Mouse (Mus musculus): ENCODE results near the gene Kcnk15.
A peak's percentile ranks its signal among the peaks of the same experiment; 100 is the strongest.

Gene Kcnk15

DNA sequence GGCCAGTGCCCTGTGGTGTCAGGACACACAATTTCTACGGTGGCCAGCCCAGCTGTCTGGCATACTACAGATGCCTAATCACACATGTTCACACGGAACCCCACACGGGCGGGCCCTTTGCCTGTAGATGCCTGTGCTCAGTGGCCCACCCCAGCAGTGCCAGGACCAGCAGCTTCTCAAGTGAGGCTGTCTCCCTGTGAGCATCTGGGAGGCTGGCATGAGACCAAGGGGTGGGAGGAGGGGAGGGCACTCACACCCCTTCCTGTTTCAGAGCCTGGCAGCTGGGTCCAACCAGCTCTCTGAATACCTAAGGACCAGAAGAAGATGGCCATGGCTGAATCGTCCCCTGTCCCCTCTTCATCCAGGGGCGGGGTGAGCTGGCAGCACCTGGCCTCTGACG is 22.0 kb downstream of the Kcnk15 start:
- no peak for DNase-seq (ENCODE audit: low spot score)

DNA sequence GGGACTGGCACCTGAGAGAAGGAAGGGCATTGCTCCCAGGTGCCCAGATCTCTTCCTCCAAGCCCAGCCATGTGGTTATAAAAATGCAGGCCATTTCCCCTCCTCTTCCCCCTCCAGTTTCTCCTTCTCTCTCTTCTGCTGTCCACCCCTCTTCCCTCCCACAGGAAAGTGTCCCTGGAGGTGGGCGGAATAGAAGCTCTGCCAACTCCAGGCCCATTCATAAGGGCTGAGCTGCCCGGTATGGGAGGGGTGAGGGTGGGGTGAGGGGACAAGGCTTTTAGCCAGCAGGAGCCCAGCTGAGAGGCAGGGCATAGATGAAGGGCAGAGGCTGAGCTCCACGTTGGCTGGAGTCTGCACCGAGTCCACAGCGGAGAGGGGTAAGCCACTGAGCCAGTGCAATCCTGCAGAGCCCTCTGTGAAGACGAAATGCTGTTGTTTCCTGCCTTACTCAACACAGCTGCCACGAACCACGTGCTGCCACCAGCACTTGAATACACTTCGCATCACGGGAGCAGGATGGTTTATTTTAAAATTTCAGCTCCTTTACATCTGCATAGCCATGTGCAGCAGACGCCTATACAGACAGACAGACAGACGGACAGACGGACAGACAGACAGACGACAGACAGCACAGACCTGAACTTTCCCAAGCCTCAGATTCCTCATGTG is 23.5 kb downstream of the Kcnk15 start:
- DNase-seq (ENCODE audit: low spot score): no peak

DNA sequence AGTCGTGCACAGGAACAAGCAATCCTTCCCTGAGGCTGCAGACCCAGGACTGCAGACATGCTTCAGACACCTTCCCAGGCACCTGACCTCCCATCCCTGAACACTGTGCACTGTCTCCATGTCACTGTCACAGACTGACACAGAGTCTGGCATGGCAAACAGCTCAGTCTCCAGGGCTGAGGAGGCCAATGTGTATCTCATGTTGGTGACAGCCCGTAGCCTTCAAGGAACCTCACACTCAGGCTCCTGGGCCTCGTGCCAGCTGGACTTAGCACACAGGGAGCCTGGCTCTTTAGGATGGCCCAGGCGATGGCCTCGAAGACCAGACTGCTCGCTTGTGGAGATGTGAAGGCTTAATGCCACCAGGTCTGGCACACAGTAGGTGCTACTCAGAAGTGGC is 27.4 kb downstream of the Kcnk15 start:
- peak; percentile 60 for DNase-seq (ENCODE audit: low spot score)

DNA sequence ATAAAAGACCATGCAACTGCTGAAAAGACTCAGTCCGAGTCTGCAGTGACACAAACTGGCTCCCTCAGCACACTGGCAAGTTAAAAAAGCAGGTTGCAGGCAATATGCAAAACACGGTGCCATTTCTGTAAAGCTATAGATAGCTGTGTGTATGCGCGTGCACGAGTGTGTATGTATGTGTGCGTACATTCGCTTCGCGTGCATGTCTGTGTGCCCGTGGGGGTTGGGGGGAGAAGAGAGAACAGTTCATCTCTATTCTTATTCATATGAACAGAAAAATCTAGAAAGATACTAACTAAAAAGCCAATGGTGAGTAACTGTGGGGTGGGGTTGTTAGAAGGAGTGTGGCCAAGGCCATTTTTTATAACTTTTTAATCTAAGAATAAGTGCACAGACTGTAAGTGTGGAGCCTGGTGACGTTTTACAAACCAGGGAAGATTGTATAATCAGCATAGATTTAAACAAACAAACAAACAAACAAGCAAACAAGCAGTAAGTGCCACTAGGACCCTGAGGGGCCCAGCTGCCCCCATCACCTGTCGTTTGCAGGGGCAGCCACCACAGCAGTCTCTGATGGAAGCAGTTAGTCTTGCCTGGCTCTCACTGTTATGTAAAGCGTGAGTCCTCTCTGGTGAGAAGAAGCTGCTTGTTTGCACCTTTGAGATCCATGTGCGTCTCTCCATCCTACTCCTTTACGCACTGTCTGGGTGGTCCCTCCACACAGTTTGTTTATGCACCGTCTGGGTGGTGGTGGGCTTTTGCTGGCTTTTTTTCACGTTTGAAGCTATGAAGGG is 29.6 kb downstream of the Kcnk15 start:
- no peak for DNase-seq (ENCODE audit: low spot score)

DNA sequence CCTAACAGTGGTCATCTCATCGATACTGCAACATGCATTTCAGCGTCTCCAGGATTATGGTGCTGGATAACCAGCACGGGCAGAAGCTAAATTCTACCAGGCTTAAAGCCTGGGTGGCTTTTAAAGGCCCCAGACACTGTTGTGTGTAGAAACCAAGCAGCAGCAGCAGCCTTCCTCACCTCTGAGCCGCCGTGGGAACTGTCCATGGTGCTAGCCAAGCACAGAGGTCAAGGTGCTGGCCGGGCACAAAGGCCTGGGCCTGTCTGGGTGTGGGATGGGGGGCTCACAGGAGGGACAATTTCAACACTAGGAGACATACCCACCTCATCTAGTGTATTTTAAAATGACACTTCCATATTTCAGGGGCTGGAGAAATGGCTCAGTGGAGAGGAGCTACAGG is 36.0 kb downstream of the Kcnk15 start:
- DNase-seq (ENCODE audit: low spot score): no peak

DNA sequence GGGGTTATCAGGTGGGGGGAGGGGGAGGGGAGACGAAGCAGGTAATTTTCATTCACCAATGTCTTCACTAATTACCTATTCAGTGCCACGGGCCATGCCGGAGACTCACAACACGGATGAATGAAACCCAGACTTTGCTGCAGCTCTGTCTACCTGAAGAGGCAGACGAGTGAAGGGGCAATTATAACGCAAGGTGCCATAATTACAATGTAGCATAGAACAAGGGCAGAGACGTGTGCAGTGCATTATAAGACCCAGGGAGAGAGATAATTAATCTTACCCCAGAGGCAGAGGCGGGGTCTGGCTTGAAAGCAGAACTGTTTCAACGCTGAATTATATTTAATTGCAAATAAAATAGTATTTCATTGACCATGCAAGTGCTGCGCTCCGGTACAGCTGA is 37.1 kb downstream of the Kcnk15 start:
- DNase-seq (ENCODE audit: low spot score): no peak

DNA sequence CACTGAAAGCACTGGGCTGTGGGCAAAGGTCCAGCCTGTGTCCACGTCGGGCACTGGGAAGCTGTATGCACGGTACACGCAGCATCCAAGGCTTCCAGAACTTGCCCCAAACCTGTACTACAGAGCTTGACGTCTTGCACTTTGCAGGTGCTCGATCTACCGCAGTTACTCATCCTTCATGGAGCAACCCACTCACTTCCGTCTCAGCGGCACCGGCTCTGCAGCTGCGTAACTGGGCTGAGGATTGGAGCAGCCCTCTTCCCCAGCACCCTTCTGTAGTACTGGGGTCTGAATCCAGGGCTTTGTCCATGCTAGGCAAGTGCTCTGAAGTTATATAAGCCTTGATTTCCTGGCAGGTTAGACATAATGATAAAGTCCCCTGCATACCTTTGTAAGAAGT is 37.8 kb downstream of the Kcnk15 start:
- no peak for DNase-seq (ENCODE audit: low spot score)

DNA sequence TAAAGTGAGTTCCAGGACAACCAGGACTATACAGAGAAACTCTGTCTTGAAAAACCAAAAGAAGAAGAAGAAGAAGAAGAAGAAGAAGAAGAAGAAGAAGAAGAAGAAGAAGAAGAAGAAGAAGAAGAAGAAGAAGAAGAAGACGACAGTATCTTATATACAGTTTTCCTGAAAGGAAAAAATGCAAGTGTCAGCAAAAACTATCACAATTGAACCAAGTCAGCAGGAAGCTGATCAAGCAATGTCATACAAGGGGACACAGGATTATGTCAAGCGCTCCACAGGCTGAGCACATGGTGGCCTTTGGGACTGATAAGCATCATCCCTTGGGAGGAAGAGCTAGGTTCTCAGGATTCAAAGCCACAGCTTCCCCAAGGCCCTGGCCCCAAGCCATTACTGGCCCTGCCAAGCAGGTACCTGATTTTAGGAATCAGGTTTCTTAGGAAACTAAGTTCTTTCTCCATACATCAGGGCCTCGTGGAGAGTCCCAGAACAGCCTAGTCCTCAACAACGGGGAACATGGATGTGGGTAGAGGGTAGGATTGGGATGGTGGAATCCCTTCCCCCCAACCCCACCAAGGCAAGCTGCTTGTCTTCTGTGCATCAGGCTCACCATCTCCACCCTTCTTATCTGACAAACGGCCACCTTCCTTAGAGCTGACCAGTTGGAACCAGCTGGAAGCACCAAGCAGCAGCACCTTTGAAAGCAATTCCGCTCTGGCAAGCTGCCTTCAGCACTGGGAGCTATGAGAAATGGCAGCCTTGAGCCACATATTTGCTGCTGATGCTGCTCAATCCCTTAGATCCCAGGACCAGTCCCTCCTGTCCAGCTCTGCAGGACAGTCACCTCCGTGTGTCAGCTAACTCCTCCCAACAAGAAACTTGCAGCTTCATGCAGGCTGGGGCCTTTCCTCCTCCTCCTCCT is 40.3 kb downstream of the Kcnk15 start:
- no peak for DNase-seq (ENCODE audit: low spot score)

DNA sequence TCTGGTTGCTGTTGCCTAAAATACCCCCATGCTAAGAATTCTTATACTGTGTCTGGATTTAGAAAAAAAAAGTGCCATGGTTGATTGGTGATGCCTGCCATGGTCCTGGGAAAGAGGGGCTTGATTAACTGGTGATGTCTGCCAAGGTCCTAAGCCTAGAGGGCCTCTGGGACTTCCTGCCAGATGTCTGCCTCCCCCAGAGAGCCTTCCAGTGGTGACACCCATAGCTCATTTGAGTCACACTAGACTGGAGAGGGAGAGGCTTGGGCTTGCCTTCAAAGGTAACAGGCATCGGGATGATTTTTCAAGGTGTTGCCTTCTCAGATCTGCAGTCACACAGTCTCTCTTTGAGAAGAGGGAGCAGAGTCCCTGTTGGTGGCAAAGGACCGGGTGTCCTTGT is 41.7 kb downstream of the Kcnk15 start:
- DNase-seq (ENCODE audit: low spot score): no peak

DNA sequence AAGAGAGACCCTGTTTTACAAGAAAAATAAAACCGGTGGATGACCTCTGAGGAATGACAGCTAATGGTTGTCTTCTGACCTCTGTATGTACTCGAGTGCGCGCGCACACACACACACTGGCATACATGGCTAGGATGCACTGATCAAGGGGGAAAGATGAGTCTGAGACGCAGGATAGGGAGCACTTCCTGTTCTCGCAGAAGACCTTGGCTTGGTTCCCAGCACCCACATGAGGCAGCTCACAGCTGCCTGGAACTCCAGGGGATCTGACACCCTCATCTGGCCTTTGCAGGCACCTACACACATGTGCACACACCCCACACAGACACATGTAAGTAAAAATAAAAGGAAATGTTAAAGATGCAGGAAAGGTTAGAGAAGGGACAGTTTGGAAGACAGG is 43.6 kb downstream of the Kcnk15 start:
- no peak for DNase-seq (ENCODE audit: low spot score)

DNA sequence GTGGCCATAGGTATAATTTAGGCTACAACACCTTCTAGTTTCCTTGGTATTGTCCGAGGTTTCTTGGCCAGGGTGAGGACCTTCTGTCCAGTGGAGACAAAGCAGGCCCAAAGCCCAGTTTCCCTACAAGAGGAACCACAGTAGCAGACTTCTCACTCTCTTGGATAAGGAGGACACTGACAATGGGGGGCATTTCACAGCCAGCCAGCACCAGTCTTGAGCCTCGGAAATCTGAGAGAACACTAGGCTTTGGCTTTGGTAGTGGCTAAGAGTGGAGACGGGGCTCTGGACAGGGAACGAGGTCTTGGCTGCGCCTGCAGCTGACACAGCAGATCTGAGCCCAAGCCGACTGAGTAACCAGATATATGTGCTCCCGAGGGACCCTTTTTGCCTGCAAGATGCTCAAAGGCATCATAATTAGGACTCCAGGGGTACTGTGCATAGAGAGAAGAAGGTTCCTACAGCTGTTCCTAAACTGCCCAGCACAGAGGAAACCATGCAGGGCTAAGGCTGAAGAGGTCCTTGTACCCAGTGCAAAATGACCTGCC is 44.6 kb downstream of the Kcnk15 start:
- DNase-seq (ENCODE audit: low spot score): no peak

DNA sequence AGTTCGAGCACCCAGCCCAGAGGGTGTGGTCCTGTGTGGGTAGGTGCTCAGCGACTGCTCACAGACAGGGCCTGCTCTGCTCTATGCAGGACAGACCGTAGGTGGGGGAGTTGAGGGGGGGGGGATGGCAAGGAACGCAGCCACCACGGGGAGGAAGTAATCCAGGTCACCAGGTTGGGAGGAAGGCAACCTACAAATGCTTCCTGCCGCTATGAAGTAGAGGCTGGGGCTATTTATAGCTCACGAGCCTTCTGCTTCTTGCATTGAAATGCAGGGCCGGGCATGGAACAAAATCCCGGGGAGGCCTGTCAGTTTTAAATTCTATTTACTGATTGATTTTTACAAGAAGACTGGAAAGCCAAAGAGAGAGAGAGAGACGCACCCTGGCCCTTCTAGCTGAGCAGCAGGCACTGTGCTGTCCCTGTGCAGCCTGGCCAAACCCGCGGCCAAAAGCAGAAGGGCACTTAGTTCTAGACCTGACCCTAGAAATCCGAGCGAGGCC is 46.5 kb downstream of the Kcnk15 start:
- no peak for DNase-seq (ENCODE audit: low spot score)

DNA sequence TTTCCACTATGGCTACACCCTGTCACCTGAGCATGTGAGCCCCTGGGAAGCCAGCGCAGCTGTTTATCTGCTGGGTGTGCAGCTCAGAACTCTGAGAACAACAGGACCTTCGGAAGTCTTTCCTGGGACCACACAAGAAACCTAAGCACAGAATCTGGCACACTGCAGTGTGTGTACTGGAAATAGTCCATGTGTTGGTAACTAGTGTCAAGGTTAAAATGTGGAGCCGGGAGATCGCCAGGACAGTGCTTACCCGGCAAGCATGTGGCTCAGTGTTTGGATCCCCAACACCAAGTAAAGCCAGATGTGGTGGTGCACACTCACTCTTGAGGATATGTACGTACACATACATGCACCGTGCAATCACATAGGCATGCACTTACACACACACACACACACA is 47.6 kb downstream of the Kcnk15 start:
- DNase-seq (ENCODE audit: low spot score): peak; percentile 26

DNA sequence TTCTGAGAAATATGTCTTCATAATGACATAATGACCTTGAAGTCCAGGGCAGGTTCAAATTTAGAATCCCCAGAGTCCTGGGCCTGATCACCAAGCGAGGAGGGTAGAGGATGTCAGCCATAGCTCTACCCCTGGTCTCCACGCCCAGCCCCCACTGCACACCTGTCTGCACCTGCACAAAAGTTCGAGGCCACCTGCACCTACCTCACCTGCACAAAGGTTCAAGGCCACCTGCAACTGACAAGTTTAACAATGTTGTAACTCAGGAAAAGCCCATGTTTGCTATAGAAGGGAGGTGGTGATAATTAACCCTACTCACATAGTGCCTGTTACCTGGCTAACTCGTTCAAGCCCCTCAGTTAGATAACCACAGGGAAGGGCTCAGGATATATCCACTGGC is 49.0 kb downstream of the Kcnk15 start:
- no peak for DNase-seq (ENCODE audit: low spot score)

DNA sequence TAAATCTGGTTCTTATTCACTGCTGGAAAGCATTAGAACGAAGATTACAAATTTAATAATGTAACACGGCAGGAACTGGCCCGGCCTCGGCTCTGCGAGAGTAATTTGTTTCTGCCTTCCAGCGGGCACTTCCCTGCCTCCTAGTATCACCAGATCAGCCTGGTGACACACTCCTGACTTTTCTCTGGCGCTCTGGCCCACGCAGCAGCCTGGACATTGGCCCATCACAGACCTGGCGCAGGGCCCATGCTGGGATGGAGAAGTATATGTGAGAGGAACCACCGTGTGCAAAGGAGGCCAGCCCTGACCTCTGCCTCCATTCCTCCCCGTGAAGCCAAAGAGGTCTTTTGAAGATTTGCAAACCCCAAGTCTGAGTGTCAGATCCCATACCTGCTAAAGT is 50.0 kb downstream of the Kcnk15 start:
- DNase-seq (ENCODE audit: low spot score): no peak

DNA sequence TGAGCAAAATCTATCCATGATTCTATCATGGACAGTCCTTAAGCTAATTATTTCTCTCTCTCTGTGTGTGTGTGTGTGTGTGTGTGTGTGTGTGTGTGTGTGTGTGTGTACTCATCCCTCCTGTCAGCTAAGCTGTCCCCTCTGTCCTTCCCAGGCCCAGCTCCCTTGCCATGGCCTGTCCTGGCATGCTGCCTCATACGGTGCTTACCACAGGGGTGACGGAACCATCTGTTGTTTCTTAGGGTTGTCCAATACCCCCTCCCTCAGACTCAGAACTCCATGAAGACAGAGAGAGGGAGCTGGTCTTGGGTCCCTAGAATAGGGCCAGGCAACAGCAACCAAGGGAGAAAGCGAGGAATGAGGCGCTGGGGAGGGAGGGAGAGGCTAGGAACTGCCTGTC is 50.9 kb downstream of the Kcnk15 start:
- DNase-seq (ENCODE audit: low spot score): no peak

DNA sequence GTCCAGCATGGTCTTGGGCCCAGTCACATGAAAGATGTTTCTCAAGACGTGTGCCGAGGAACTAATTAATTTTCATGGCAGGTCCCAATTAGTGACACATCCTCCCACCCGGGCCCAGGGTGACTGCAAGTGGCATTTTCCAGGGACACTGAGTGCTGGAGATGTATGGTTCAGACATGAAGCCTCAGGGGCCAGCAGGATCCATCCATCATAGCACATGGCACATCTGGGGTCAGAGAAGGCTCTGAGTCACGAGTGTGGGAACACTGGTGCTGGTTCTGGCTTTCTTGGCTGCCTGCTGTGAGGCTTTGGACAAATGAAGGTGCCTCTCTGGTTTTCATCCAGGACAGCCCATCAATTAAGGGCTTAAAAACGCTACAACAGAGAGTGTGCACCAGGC is 53.7 kb downstream of the Kcnk15 start:
- no peak for DNase-seq (ENCODE audit: low spot score)

All from ovary, adult 18-20 months (tissue).